Mouse (Mus musculus): ENCODE results near the gene Nmt1. TPM values are rescaled to one million over a fixed set of nuclear protein-coding genes. Genes with fewer than 3 reads are reported as not detected.

Nmt1 gene
- total and polyA plus RNA-seq, 3 experiments: 84.5 to 205 (median 115) TPM

DNA sequence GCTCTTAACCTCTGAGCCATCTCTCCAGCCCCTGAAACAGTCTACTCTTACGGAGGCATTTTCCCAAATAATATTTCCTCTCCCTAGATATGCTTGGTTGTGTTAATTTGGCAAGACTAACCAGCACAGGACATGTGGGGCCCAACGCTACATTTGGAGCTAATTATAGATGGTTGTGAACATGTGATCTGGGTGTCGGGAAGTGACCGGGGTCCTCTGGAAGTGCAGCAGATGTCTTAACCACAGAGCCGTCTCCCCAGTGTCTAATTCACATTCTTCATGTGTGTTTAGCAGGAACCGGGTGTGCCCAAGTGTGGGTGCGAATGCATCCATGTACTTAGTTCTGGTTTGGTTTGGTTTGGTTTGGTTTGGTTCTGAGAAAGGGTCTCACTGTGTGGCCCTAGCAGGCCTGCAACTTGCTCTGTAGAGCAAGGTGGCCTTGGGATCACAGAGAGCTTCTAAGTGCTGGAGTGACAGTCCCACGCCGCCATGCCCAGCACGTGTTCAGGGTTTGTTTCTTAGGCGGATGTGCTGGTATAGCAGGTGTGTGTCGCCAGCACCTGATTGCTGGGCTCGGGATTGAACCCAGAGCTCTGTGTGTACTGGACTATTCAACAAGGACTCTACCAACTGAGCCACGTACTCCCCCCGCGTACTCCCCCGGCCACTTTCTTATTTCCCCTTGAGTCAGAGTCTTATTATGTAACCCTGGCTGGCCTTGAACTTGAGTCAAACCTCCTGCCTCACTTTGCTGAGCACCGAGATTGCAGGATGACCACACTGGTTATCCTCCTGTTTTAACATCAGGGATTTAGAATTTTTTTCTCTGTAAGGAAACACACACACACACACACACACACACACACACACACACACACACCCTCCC is 25.4 kb downstream of the Nmt1 start:
- in situ Hi-C loops (cut with MboI; ENCODE audit: low pct_ligation_motif_present, low pct_unique_long_range_greater_than_20kb, low sequenced_read_pairs): no loop called here

DNA sequence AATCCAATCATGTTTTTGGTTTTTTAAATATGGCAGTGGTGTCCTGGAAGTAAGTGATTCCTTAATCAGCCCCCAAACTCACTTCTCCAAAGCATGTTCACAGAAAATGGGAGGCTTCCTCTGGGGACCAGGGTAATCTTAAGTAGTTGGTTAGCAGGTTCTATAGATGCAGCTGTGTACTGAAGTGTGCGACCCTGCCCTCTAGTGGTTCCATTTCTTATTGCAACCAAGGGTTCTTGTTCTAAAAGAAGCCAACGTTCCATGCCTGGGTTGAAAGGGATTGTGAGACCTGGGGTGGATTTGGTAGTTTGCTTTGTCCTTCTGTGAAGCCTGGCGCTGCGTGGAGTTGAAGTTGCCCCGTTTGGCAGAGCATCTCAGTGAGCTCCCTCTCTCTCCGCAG is 26.8 kb downstream of the Nmt1 start:
- H3K4me1 ChIP-seq (ENCODE audit: control insufficient read depth in 1 of 2, insufficient read depth in 2 of 2): peaks cover 10 to 56% of the 10 kb centered on the region in 2 experiments

More for the DNA sequence above, 25.4 kb downstream of the Nmt1 start:
- Histone ChIP-seq H3K27me3 (replicated peaks) (no peaks in the 10 kb centered on the region), H3K4me3 (replicated peaks in 1 of 3; ENCODE audit: low read depth in 2 of 3, low read length in 2 of 3, poor library complexity in 1 of 3) (no peak overlapping the region), H3K9ac (ENCODE audit: insufficient read depth, low read depth) (no peak overlapping the region), H3K4me2 (ENCODE audit: insufficient read depth, low read depth, poor library complexity, severe bottlenecking) (no peak overlapping the region), H3K9me3 (replicated peaks; ENCODE audit: low read length) (no peaks in the 10 kb centered on the region), H3K36me3 (replicated peaks in 1 of 2; ENCODE audit: control insufficient read depth in 1 of 2, insufficient read depth in 1 of 2, low read length in 1 of 2) (peaks cover 79 to 82% of the 10 kb centered on the region in 2 experiments), H3K79me2 (replicated peaks; ENCODE audit: control insufficient read depth, extremely low read depth, insufficient read depth, poor library complexity, severe bottlenecking) (no peaks in the 10 kb centered on the region; the same call in 1 of the 2 replicates), H3K4me1 (ENCODE audit: control insufficient read depth in 1 of 2, insufficient read depth in 2 of 2) (peaks cover 10 to 54% of the 10 kb centered on the region in 2 experiments), H3K27ac (ENCODE audit: insufficient read depth, low read depth) (no peak overlapping the region)
- no peak for TF ChIP-seq USF2 (conservative IDR thresholded peaks at IDR 0.05; ENCODE audit: low read depth, low read length)
- TF ChIP-seq E2F4 (IDR thresholded peaks at IDR 0.05; ENCODE audit: insufficient replicate concordance, low read depth, low read length): no peak
- TF ChIP-seq ZNF384 (IDR thresholded peaks at IDR 0.05; ENCODE audit: low read depth, low read length): no peak
- no peak for TF ChIP-seq MXI1 (IDR thresholded peaks at IDR 0.05; ENCODE audit: low read depth, low read length)
- no peak for TF ChIP-seq ETS1 (conservative IDR thresholded peaks at IDR 0.05; ENCODE audit: low read depth, low read length)
- TF ChIP-seq TCF12 (IDR thresholded peaks at IDR 0.05; ENCODE audit: low read depth, low read length): no peak
- no peak for TF ChIP-seq ZC3H11A (IDR thresholded peaks at IDR 0.05; ENCODE audit: low read depth, low read length)
- no peak for DNase-seq (ENCODE audit: extremely low read depth)
- dilution Hi-C loops (cut with MboI; ENCODE audit: extremely low pct_ligation_motif_present, extremely low pct_unique_long_range_greater_than_20kb, low sequenced_read_pairs): no loop called here

More for the DNA sequence above, 26.8 kb downstream of the Nmt1 start:
- H3K9me3 ChIP-seq (replicated peaks; ENCODE audit: low read length): no peaks in the 10 kb centered on the region
- H3K9ac ChIP-seq (ENCODE audit: insufficient read depth, low read depth): no peak overlapping the region
- H3K79me2 ChIP-seq (replicated peaks; ENCODE audit: control insufficient read depth, extremely low read depth, insufficient read depth, poor library complexity, severe bottlenecking): no peaks in the 10 kb centered on the region; the same call in 1 of the 2 replicates
- no peak overlapping the region for H3K27ac ChIP-seq (ENCODE audit: insufficient read depth, low read depth)
- H3K36me3 ChIP-seq (replicated peaks in 1 of 2; ENCODE audit: control insufficient read depth in 1 of 2, insufficient read depth in 1 of 2, low read length in 1 of 2): peaks cover 86 to 92% of the 10 kb centered on the region in 2 experiments
- no peak overlapping the region for H3K4me3 ChIP-seq (replicated peaks in 1 of 3; ENCODE audit: low read depth in 2 of 3, low read length in 2 of 3, poor library complexity in 1 of 3)
- peak; percentile 91 for DNase-seq (ENCODE audit: extremely low read depth)
- dilution Hi-C loops (cut with MboI; ENCODE audit: extremely low pct_ligation_motif_present, extremely low pct_unique_long_range_greater_than_20kb, low sequenced_read_pairs): no loop called here
- no peak overlapping the region for H3K4me2 ChIP-seq (ENCODE audit: insufficient read depth, low read depth, poor library complexity, severe bottlenecking)
- no peak for TF ChIP-seq POLR2A (IDR thresholded peaks at IDR 0.05; ENCODE audit: low read depth, low read length)
- no peak for TF ChIP-seq KAT2A (IDR thresholded peaks at IDR 0.05; ENCODE audit: insufficient replicate concordance, low read length)
- TF ChIP-seq NELFE (IDR thresholded peaks at IDR 0.05; ENCODE audit: low read depth, low read length): no peak
- no peak for TF ChIP-seq ZNF384 (IDR thresholded peaks at IDR 0.05; ENCODE audit: low read depth, low read length)
- no peak for TF ChIP-seq EP300 (IDR thresholded peaks at IDR 0.05; ENCODE audit: low read length)
- TF ChIP-seq ZKSCAN1 (IDR thresholded peaks at IDR 0.05; ENCODE audit: borderline replicate concordance, low read depth, low read length): no peak
- TF ChIP-seq MAFK (IDR thresholded peaks at IDR 0.05; ENCODE audit: insufficient replicate concordance, low read length): no peak
- no peak for TF ChIP-seq MXI1 (IDR thresholded peaks at IDR 0.05; ENCODE audit: low read depth, low read length)
- no peak for TF ChIP-seq UBTF (IDR thresholded peaks at IDR 0.05; ENCODE audit: low read depth, low read length)
- no peak for TF ChIP-seq USF1 (IDR thresholded peaks at IDR 0.05; ENCODE audit: low read depth, low read length)
- TF ChIP-seq MEF2A (IDR thresholded peaks at IDR 0.05; ENCODE audit: borderline replicate concordance, low read depth, low read length): no peak
- TF ChIP-seq TCF12 (IDR thresholded peaks at IDR 0.05; ENCODE audit: low read depth, low read length): peak; percentile 35; the same call in 1 of the 2 replicates
- TF ChIP-seq SMC3 (IDR thresholded peaks at IDR 0.05; ENCODE audit: low read depth, low read length): peak; percentile 74
- TF ChIP-seq CHD1 (IDR thresholded peaks at IDR 0.05; ENCODE audit: low read depth, low read length): no peak
- no peak for TF ChIP-seq CHD2 (IDR thresholded peaks at IDR 0.05; ENCODE audit: low read length)
- TF ChIP-seq USF2 (conservative IDR thresholded peaks at IDR 0.05; ENCODE audit: low read depth, low read length): no peak
- TF ChIP-seq ZC3H11A (IDR thresholded peaks at IDR 0.05; ENCODE audit: low read depth, low read length): no peak
- peak; percentile 70 for TF ChIP-seq RAD21 (IDR thresholded peaks at IDR 0.05; ENCODE audit: low read depth, low read length)
- TF ChIP-seq MAZ (IDR thresholded peaks at IDR 0.05; ENCODE audit: low read depth, low read length): no peak
- TF ChIP-seq ETS1 (conservative IDR thresholded peaks at IDR 0.05; ENCODE audit: low read depth, low read length): no peak
- no peak for TF ChIP-seq NRF1 (IDR thresholded peaks at IDR 0.05; ENCODE audit: low read depth, low read length)
- TF ChIP-seq CTCF (conservative IDR thresholded peaks at IDR 0.05 in 1 of 2, IDR thresholded peaks at IDR 0.05 in 1 of 2; ENCODE audit: low read depth in 2 of 2, low read length in 2 of 2): peak; percentile 89 to 91
- no peak for TF ChIP-seq SIN3A (IDR thresholded peaks at IDR 0.05; ENCODE audit: low read length)
- no peak for TF ChIP-seq HCFC1 (IDR thresholded peaks at IDR 0.05; ENCODE audit: low read depth, low read length)
- TF ChIP-seq PAX5 (IDR thresholded peaks at IDR 0.05; ENCODE audit: low read length): no peak
- no peak for TF ChIP-seq TBP (conservative IDR thresholded peaks at IDR 0.05; ENCODE audit: low read depth, low read length)
- no peak for TF ChIP-seq ZMIZ1 (IDR thresholded peaks at IDR 0.05; ENCODE audit: low read depth, low read length)
- H3K27me3 ChIP-seq (replicated peaks): no peaks in the 10 kb centered on the region
- in situ Hi-C loops (cut with MboI; ENCODE audit: low pct_ligation_motif_present, low pct_unique_long_range_greater_than_20kb, low sequenced_read_pairs): no loop called here
